Mouse (Mus musculus) thymus, adult 18-20 months (tissue): Measurements from ENCODE around the gene Iffo2.
A peak's percentile ranks its signal among the peaks of the same experiment; 100 is the strongest.

ENCODE experiments used
- DNase-seq, 2 experiments: peaks; one replicate each; pipeline ENCODE4 v3.0.0; 2022; ENCODE audit warnings: mixed read lengths in 2 of 2

The Iffo2 gene

GRCm38 (mm10) chr4:139614524-139615260 is 84.3 kb downstream of the Iffo2 start:
- no peak for DNase-seq

DNA sequence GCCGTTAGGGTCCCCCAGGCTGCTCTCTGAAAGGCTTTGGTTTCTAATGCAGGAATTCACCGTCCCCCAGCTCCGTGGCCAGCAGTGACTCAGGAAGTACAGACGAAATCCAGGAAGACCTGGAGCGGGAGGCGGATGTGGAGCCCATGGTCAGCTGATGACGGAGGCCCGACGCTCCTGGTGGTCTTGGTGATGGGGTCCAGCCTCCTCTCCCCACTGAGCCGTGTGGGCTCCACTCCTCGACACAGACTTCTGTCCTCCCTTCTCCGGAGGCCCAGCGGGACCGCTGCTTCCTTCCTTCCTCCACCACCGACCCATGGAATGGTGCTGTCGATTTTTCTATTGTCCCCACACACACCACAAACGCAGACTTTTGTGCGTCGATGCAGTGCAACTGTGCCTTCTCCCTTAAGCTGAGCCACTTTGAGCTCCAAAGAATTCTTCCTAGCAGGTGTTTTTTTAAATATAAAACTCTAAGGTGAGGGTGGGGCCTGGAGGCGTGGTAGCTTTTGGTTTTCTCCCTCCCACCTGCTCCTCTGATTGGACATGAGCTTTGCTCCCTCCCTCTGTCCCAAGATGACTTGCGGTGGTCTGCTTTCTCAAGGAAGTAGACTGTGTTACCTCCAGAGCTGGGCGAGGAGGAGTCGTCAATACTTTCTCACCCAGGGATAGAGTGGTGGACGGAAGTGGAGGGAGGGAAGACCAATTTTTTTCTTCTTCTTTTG is 86.1 kb downstream of the Iffo2 start:
- peak; percentile 65 to 82 for DNase-seq

DNA sequence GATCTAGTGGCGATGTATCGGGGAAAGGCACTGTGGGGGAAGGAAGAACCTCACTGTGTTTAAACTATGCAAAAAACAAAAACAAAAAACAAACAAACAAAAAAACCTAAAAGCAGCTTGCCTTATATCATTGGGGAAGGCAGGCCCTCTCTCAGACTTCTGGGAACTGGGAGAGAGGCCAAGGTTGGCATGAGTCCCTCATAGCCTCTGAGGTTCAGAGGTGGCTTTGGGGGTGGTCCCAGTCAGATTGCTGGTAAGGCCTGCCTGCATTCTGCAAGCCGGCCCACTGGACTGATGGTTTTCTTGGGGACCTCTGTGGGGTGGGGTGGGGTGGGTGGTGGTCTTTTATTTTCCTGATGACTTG is 86.6 kb downstream of the Iffo2 start:
- no peak for DNase-seq

DNA sequence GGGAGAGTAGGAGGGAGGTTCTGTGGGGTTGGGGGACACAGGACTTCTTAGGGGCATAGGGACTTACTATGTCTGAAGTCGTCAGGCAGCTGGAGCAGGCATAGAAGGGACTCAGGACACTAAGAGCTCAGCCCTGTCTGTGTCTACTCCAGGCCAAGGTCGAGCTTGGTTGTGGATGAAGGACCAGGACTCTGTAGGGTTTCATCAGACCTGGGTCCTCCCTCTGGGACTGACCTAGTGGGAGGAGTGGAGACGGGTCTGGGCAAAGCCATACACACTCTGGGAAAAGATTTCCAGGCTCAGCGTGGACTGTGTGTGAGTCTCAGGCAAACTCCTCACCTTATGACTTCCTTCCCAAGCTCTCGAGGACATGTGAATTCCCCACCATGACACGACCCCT is 89.4 kb downstream of the Iffo2 start:
- DNase-seq, result no peak

- peak; percentile 80 to 91 for DNase-seq
These were observed 92.3 kb downstream of the Iffo2 start, which contains the start of gene Aldh4a1 for GRCm38 (mm10) chr4:139622373-139623282. Gene Aldh4a1, plus strand, starts transcription at chr4:139622866.

- no peak for DNase-seq
These were observed 93.2 kb downstream of the Iffo2 start for GRCm38 (mm10) chr4:139623434-139624115.

DNA sequence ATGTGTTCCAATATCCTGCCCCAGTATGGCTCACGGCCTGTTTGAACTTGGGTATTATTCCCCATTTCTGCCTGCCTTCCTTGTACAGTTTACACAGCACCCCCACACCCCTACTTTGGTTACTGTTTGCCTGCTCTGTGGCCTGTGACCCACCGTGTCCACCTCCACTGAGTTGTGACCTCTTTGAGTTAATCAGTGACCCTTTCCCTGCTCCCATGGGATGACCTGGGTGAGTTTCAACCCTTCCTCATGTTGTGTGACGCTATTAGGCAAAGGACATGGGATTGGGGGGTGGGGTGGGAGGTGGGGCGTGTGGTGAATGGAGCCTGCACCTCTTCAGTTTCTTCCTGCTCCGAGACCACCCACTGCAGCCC is 93.8 kb downstream of the Iffo2 start:
- DNase-seq, result no peak

DNA sequence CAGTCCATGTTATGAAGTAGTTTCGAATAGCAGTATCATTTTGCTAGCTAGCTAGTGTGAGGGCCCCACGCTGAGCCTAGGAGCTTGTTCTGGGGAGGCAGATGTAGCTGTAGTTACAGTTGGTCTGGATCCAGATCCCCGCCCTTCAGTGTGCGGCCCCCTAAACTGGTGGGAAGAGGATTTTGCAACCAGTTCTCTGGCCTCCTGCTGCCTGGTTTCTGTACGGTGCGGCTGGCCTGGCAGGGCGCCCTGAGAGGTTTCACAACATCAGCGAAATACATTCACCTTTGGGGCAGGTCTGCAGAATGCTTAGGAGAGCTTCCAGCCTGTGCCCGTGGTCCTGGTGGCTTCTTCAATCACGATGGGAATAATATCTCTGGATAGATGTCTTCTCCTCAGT is 94.4 kb downstream of the Iffo2 start:
- no peak for DNase-seq

DNA sequence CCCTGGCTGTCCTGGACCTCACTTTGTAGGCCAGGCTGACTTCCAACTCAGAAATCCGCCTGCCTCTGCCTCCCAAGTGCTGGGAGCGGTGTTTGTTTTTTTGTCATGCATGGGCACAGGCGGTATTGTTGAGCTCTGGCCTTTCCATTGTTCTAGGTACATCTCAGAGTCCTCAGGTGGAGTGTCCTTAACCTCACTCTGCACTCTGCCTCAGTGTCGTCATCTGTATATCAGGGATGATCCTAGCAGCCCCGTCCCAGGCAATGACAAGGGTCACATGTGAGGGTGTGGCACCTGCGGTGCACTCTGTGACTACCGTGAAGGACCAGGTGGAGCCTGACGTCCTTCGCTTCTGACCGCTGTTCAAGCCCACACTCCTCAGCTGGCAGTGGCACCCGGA is 97.0 kb downstream of the Iffo2 start:
- no peak for DNase-seq

DNA sequence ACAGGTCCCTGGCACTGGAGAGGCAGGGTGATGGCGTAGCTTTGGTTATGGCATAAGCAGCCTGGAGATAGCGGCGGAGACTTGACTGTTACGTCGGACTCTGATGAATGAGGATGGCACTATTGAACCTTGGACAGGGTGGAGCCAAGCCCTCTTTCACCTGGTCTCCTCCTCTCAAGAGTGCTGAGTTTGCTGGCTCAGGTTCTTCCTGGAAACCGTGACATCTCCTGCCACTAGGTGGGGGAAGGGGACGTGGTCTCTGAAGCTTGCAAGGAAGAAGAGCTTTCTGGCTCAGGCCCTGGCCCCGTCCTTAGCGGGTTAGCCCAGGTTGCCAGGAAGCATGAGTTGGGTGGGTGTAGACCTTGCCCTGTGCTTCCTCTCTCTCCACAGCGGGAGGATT is 99.8 kb downstream of the Iffo2 start:
- DNase-seq, result no peak

DNA sequence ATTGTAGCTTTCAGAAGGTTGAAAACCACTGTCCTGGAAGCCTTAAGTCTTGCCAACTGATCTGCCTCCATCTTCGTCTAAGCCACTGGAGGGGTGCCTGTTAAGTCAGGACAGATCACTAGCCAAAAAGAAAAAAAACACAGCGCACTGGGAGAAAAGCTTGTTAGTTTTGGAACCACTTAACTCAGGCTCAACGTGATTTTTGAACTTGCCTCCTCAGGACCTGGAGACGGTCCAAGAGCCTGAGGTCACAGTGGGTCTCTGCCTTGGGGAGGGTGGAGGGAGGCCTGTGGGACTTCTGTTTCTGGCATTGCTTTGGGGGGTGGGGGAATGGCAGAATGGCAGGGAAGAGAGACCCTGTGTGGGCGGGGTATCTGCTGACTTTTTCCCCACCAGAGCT is 100.8 kb downstream of the Iffo2 start:
- no peak for DNase-seq

- DNase-seq, result no peak
These were observed 101.4 kb downstream of the Iffo2 start for GRCm38 (mm10) chr4:139631569-139632253.

- DNase-seq, result no peak
These were observed 101.9 kb downstream of the Iffo2 start for GRCm38 (mm10) chr4:139632254-139632580.

- DNase-seq, result no peak
These were observed 106.0 kb downstream of the Iffo2 start for GRCm38 (mm10) chr4:139636373-139636772.

GRCm38 (mm10) chr4:139637847-139638246 is 107.5 kb downstream of the Iffo2 start:
- no peak for DNase-seq

DNA sequence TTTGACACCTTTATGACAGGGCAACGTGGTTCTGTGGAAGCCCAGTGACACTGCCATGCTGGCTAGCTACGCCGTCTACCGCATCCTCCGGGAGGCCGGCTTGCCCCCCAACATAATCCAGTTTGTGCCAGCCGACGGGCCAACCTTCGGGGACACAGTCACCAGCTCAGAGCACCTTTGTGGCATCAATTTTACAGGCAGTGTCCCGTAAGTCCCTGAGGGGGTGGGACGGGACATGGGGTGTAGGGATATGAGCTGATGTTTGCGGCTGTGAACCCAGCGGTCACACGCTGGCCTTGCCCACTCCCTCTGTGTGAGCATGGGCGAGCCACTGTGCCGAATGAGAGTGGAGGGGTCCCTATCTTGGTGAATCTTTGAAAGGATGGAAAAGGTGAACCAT is 108.0 kb downstream of the Iffo2 start:
- no peak for DNase-seq

GRCm38 (mm10) chr4:139639801-139640200 is 109.5 kb downstream of the Iffo2 start:
- DNase-seq, result no peak

GRCm38 (mm10) chr4:139640333-139640732 is 110.0 kb downstream of the Iffo2 start:
- no peak for DNase-seq

GRCm38 (mm10) chr4:139640775-139641174 is 110.4 kb downstream of the Iffo2 start:
- no peak for DNase-seq

DNA sequence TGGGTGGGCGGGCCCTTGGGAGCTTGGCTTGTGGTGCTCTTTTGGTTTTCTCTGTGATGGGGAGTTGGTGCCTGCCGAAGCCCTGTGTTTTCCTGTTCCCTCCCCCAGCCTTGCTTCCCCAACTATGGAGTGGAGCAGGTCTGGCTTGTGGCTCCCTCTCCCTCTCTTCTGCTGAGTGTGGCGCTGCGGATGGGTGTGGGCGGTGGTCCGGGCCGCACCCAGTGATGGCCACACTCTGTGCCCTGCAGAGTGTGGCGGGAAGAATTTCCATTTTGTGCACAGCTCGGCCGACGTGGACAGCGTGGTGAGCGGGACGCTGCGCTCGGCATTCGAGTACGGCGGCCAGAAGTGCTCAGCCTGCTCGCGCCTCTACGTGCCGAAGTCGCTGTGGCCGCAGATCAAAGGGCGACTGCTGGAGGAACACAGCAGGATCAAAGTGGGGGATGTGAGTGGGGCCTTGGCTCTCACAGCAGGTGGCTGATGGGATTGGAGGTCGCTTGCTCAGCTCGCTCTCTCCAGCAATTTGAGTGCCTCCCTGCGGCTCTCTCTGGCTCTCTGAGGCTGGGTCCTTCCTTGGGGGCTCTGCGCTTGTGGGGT is 111.6 kb downstream of the Iffo2 start:
- no peak for DNase-seq

GRCm38 (mm10) chr4:139643972-139644371 is 113.6 kb downstream of the Iffo2 start:
- DNase-seq, result peak; percentile 27 to 31

- DNase-seq, result no peak
These were observed 116.6 kb downstream of the Iffo2 start for GRCm38 (mm10) chr4:139646916-139647315.
